Mouse (Mus musculus): ENCODE measurements around the gene Stra8. TPM values are rescaled to one million over a fixed set of nuclear protein-coding genes. Genes with fewer than 3 reads are reported as not detected.

Gene Stra8
- total RNA-seq, 2 experiments from 2014 or later, result not detected

GRCm38 (mm10) chr6:34901911-34902444 is 18.0 kb upstream of the Stra8 start:
- no peak for DNase-seq
- intact Hi-C loops (cut with DNase I; ENCODE audit: low total_unique reads), result no loop called here

GRCm38 (mm10) chr6:34902578-34902977 is 17.4 kb upstream of the Stra8 start:
- intact Hi-C loops (cut with DNase I; ENCODE audit: low total_unique reads), result no loop called here
- no peak for DNase-seq

GRCm38 (mm10) chr6:34903441-34903840 is 16.5 kb upstream of the Stra8 start:
- intact Hi-C loops (cut with DNase I; ENCODE audit: low total_unique reads), result no loop called here
- DNase-seq, result no peak

GRCm38 (mm10) chr6:34903851-34904250 is 16.1 kb upstream of the Stra8 start:
- intact Hi-C loops (cut with DNase I; ENCODE audit: low total_unique reads), result no loop called here
- no peak for DNase-seq

GRCm38 (mm10) chr6:34904361-34904760 is 15.6 kb upstream of the Stra8 start:
- intact Hi-C loops (cut with DNase I; ENCODE audit: low total_unique reads), result no loop called here

GRCm38 (mm10) chr6:34906125-34906524 is 13.8 kb upstream of the Stra8 start:
- no peak for DNase-seq
- intact Hi-C loops (cut with DNase I; ENCODE audit: low total_unique reads), result no loop called here

More at GRCm38 (mm10) chr6:34904361-34904760, 15.6 kb upstream of the Stra8 start:
- no peak for DNase-seq

GRCm38 (mm10) chr6:34906661-34907060 is 13.3 kb upstream of the Stra8 start:
- DNase-seq, result no peak
- intact Hi-C loops (cut with DNase I; ENCODE audit: low total_unique reads), result no loop called here

GRCm38 (mm10) chr6:34907121-34907614 is 12.8 kb upstream of the Stra8 start:
- DNase-seq, result no peak
- intact Hi-C loops (cut with DNase I; ENCODE audit: low total_unique reads), result no loop called here

- intact Hi-C loops (cut with DNase I; ENCODE audit: low total_unique reads), result no loop called here
- no peak for DNase-seq
Measured at GRCm38 (mm10) chr6:34907696-34908260, 12.2 kb upstream of the Stra8 start.

- intact Hi-C loops (cut with DNase I; ENCODE audit: low total_unique reads), result no loop called here
- no peak for DNase-seq
Measured at GRCm38 (mm10) chr6:34909631-34910345, 10.2 kb upstream of the Stra8 start.

GRCm38 (mm10) chr6:34910371-34911219 is 9.4 kb upstream of the Stra8 start, which contains the start of gene Wdr91:
TSS of gene Wdr91 (minus strand) at chr6:34910876.
- peak; percentile 94 for DNase-seq
- intact Hi-C loops (cut with DNase I; ENCODE audit: low total_unique reads), result no loop called here

- intact Hi-C loops (cut with DNase I; ENCODE audit: low total_unique reads), result no loop called here
- no peak for DNase-seq
Measured at GRCm38 (mm10) chr6:34913341-34914040, 6.5 kb upstream of the Stra8 start.

- intact Hi-C loops (cut with DNase I; ENCODE audit: low total_unique reads), result no loop called here
- DNase-seq, result no peak
Measured at GRCm38 (mm10) chr6:34914462-34914861, 5.5 kb upstream of the Stra8 start.

GRCm38 (mm10) chr6:34919146-34919545 is 817 bp upstream of the Stra8 start:
- intact Hi-C loops (cut with DNase I; ENCODE audit: low total_unique reads), result no loop called here
- no peak for DNase-seq

- DNase-seq, result no peak
- intact Hi-C loops (cut with DNase I; ENCODE audit: low total_unique reads), result no loop called here
Measured at GRCm38 (mm10) chr6:34920631-34921030, 668 bp downstream of the Stra8 start.

GRCm38 (mm10) chr6:34921941-34922340 is 2.0 kb downstream of the Stra8 start:
- intact Hi-C loops (cut with DNase I; ENCODE audit: low total_unique reads), result no loop called here
- peak; percentile 55 for DNase-seq

GRCm38 (mm10) chr6:34927156-34927555 is 7.2 kb downstream of the Stra8 start:
- intact Hi-C loops (cut with DNase I; ENCODE audit: low total_unique reads), result loop anchor here (5.0 kb wide), 2 partner anchors 45 to 415 kb away; no protein-coding TSS in a partner anchor
- DNase-seq, result peak; percentile 61

- intact Hi-C loops (cut with DNase I; ENCODE audit: low total_unique reads), result loop anchor here (5.0 kb wide), 2 partner anchors 45 to 415 kb away; no protein-coding TSS in a partner anchor
- no peak for DNase-seq
Measured at GRCm38 (mm10) chr6:34927594-34927993, 7.6 kb downstream of the Stra8 start.

- intact Hi-C loops (cut with DNase I; ENCODE audit: low total_unique reads), result no loop called here
Measured at GRCm38 (mm10) chr6:34932633-34933032, 12.7 kb downstream of the Stra8 start.

More at GRCm38 (mm10) chr6:34932633-34933032, 12.7 kb downstream of the Stra8 start:
- no peak for DNase-seq

Data from gastrocnemius, postnatal 14 days (tissue).